Mouse (Mus musculus) G1E (cell line): ENCODE data around the gene Fam78a. TPM values are rescaled to one million over a fixed set of nuclear protein-coding genes. Genes with fewer than 3 reads are reported as not detected.

Experiments used
- ATAC-seq: 2 replicates; pipeline ENCODE4 v1.8.0; 2016; ENCODE audit warnings: mild to moderate bottlenecking; ENCODE audit not compliant: insufficient number of reproducible peaks, poor library complexity, low FRiP score, severe bottlenecking; ENCODE audit errors: extremely low read depth
- DNase-seq: peaks from one replicate; pipeline ENCODE4 v3.0.0; 2012; ENCODE audit warnings: low spot score
- H3K27me3 ChIP-seq: 2 replicates; pipeline ENCODE4 v1.6.1; 2012; ENCODE audit warnings: mild to moderate bottlenecking, low read length, inconsistent platforms; ENCODE audit not compliant: insufficient read depth
- H3K36me3 ChIP-seq: replicated peaks from 2 replicates; pipeline ENCODE3; 2012; ENCODE audit warnings: mild to moderate bottlenecking, inconsistent platforms
- H3K4me1 ChIP-seq: 2 replicates; pipeline ENCODE4 v1.6.1; 2012; ENCODE audit warnings: low read depth, low read length, inconsistent platforms, mixed read lengths; ENCODE audit not compliant: insufficient read depth
- H3K4me3 ChIP-seq: 2 replicates; pipeline ENCODE4 v1.5.1; 2012; ENCODE audit warnings: low read depth, mild to moderate bottlenecking, inconsistent platforms, low read length, moderate library complexity, mixed read lengths
- H3K9me3 ChIP-seq: replicated peaks from 2 replicates; pipeline ENCODE4 v1.6.1; 2012; ENCODE audit warnings: inconsistent platforms
- CTCF ChIP-seq: IDR thresholded peaks from 2 replicates; pipeline ENCODE4 v1.5.1; 2012; ENCODE audit warnings: low read depth, low read length, inconsistent platforms, mixed read lengths
- GATA1 ChIP-seq: IDR thresholded peaks from 2 replicates; pipeline ENCODE4 v1.6.1; 2012; ENCODE audit warnings: borderline replicate concordance, low read length, inconsistent platforms, mixed read lengths
- GATA2 ChIP-seq: IDR thresholded peaks from 2 replicates; pipeline ENCODE4 v1.6.1; 2012; ENCODE audit warnings: low read depth, low read length, inconsistent platforms, borderline replicate concordance
- POLR2AphosphoS5 ChIP-seq: IDR thresholded peaks from 2 replicates; pipeline ENCODE4 v1.6.1; 2012; ENCODE audit warnings: low read depth, low read length, inconsistent platforms; ENCODE audit not compliant: insufficient replicate concordance
- TAL1 ChIP-seq: conservative IDR thresholded peaks from 2 replicates; pipeline ENCODE4 v1.6.1; 2012; ENCODE audit warnings: low read depth, low read length, inconsistent platforms, mixed read lengths
- polyA plus RNA-seq: library from polyadenylated mRNA; stranded (reverse); fragments of >175 nt; gene quantifications from 2 replicates; pipeline ENCODE4 v1.2.3, GENCODE M21; 2012
- total RNA-seq, 2 experiments: library from RNA; stranded (forward) in 1 of 2; stranded (reverse) in 1 of 2; fragments of 200-1000 nt in 1 of 2; fragments of >200 nt in 1 of 2; fragmentation: Nextera tagmentation in 1 of 2; gene quantifications; 2 replicates each; pipeline ENCODE4 v1.2.3; 2014 to 2017

Fam78a gene
- total and polyA plus RNA-seq, 3 experiments, result 21.7 to 54.5 (median 25.3) TPM

- TF ChIP-seq CTCF (no peak), GATA2 (no peak), GATA1 (no peak), TAL1 (no peak), POLR2AphosphoS5 (no peak)
- DNase-seq (no peak), ATAC-seq (no peak)
- Histone ChIP-seq H3K9me3 (no peaks in the 10 kb centered on the region), H3K4me3 (no peak overlapping the region), H3K36me3 (peaks cover 3% of the 10 kb centered on the region), H3K27me3 (peaks cover 54% of the 10 kb centered on the region), H3K4me1 (peaks cover 19% of the 10 kb centered on the region)
Observed at GRCm38 (mm10) chr2:32063451-32064151, 21.1 kb downstream of the Fam78a start.

- Histone ChIP-seq H3K4me3 (no peak overlapping the region), H3K36me3 (no peaks in the 10 kb centered on the region), H3K27me3 (peaks cover 53% of the 10 kb centered on the region), H3K9me3 (no peaks in the 10 kb centered on the region), H3K4me1 (peaks cover 19% of the 10 kb centered on the region)
- TF ChIP-seq TAL1 (no peak), GATA2 (no peak), GATA1 (no peak), POLR2AphosphoS5 (no peak), CTCF (no peak)
- ATAC-seq, result no peak
- no peak for DNase-seq
Observed at GRCm38 (mm10) chr2:32062626-32063410, 21.8 kb downstream of the Fam78a start.

GRCm38 (mm10) chr2:32061722-32062505 is 22.7 kb downstream of the Fam78a start:
- ATAC-seq (no peak), DNase-seq (no peak)
- H3K9me3 ChIP-seq, result no peaks in the 10 kb centered on the region
- no peak overlapping the region for H3K4me3 ChIP-seq
- H3K36me3 ChIP-seq, result no peaks in the 10 kb centered on the region
- peaks cover 24% of the 10 kb centered on the region for H3K4me1 ChIP-seq
- H3K27me3 ChIP-seq, result peaks cover 57% of the 10 kb centered on the region
- no peak for TF ChIP-seq TAL1
- no peak for TF ChIP-seq GATA1
- TF ChIP-seq POLR2AphosphoS5, result no peak
- TF ChIP-seq CTCF, result no peak
- no peak for TF ChIP-seq GATA2

- H3K4me1 ChIP-seq, result peaks cover 28% of the 10 kb centered on the region
- DNase-seq, result no peak
- peaks cover 57% of the 10 kb centered on the region for H3K27me3 ChIP-seq
- H3K36me3 ChIP-seq, result no peaks in the 10 kb centered on the region
- H3K4me3 ChIP-seq, result no peak overlapping the region
- TF ChIP-seq POLR2AphosphoS5, result no peak
- TF ChIP-seq CTCF, result no peak
- no peak for TF ChIP-seq TAL1
- TF ChIP-seq GATA1, result no peak
- no peak for TF ChIP-seq GATA2
- no peak for ATAC-seq
- no peaks in the 10 kb centered on the region for H3K9me3 ChIP-seq
Observed at GRCm38 (mm10) chr2:32061189-32061588, 23.5 kb downstream of the Fam78a start.

GRCm38 (mm10) chr2:32060228-32060805 is 24.3 kb downstream of the Fam78a start:
- DNase-seq, result no peak
- no peak for TF ChIP-seq POLR2AphosphoS5
- TF ChIP-seq GATA2, result no peak
- no peak for TF ChIP-seq TAL1
- TF ChIP-seq CTCF, result no peak
- no peak for TF ChIP-seq GATA1
- no peak overlapping the region for H3K4me3 ChIP-seq
- peaks cover 54% of the 10 kb centered on the region for H3K27me3 ChIP-seq
- peaks cover 28% of the 10 kb centered on the region for H3K4me1 ChIP-seq
- no peaks in the 10 kb centered on the region for H3K36me3 ChIP-seq
- ATAC-seq, result no peak
- H3K9me3 ChIP-seq, result no peaks in the 10 kb centered on the region
